Mouse (Mus musculus): ENCODE results near the gene Jaml. TPM values are rescaled to one million over a fixed set of nuclear protein-coding genes. Genes with fewer than 3 reads are reported as not detected.
A peak's percentile ranks its signal among the peaks of the same experiment; 100 is the strongest.

Gene Jaml
- total RNA-seq, 1 experiment from 2014 or later = 5.8 TPM

GRCm38 (mm10) chr9:45066735-45067134 is 12.2 kb upstream of the Jaml start:
- peak; percentile 80 for ATAC-seq (replicated peaks; ENCODE audit: insufficient number of reproducible peaks, low FRiP score, low TSS enrichment, poor library complexity, severe bottlenecking)

- ATAC-seq (replicated peaks; ENCODE audit: insufficient number of reproducible peaks, low FRiP score, low TSS enrichment, poor library complexity, severe bottlenecking) = no peak
These were observed 7.2 kb upstream of the Jaml start for GRCm38 (mm10) chr9:45071800-45072199.

- ATAC-seq (replicated peaks; ENCODE audit: insufficient number of reproducible peaks, low FRiP score, low TSS enrichment, poor library complexity, severe bottlenecking) = no peak
These were observed 1.1 kb upstream of the Jaml start for GRCm38 (mm10) chr9:45077859-45078258.

- ATAC-seq (replicated peaks; ENCODE audit: insufficient number of reproducible peaks, low FRiP score, low TSS enrichment, poor library complexity, severe bottlenecking) = no peak
These were observed 4.1 kb downstream of the Jaml start for GRCm38 (mm10) chr9:45083132-45083531.

- ATAC-seq (replicated peaks; ENCODE audit: insufficient number of reproducible peaks, low FRiP score, low TSS enrichment, poor library complexity, severe bottlenecking) = peak; percentile 52; the same call in 1 of the 2 replicates
These were observed 5.6 kb downstream of the Jaml start for GRCm38 (mm10) chr9:45084556-45084955.

GRCm38 (mm10) chr9:45085741-45086690 is 7.0 kb downstream of the Jaml start:
- peak; percentile 70 for ATAC-seq (replicated peaks; ENCODE audit: insufficient number of reproducible peaks, low FRiP score, low TSS enrichment, poor library complexity, severe bottlenecking)

GRCm38 (mm10) chr9:45088040-45088439 is 9.1 kb downstream of the Jaml start:
- no peak for ATAC-seq (replicated peaks; ENCODE audit: insufficient number of reproducible peaks, low FRiP score, low TSS enrichment, poor library complexity, severe bottlenecking)

- no peak for ATAC-seq (replicated peaks; ENCODE audit: insufficient number of reproducible peaks, low FRiP score, low TSS enrichment, poor library complexity, severe bottlenecking)
These were observed 11.8 kb downstream of the Jaml start for GRCm38 (mm10) chr9:45090811-45091210.

GRCm38 (mm10) chr9:45092641-45093040 is 13.7 kb downstream of the Jaml start:
- ATAC-seq (replicated peaks; ENCODE audit: insufficient number of reproducible peaks, low FRiP score, low TSS enrichment, poor library complexity, severe bottlenecking) = no peak

- ATAC-seq (replicated peaks; ENCODE audit: insufficient number of reproducible peaks, low FRiP score, low TSS enrichment, poor library complexity, severe bottlenecking) = peak; percentile 71; the same call in 1 of the 2 replicates
These were observed 16.4 kb downstream of the Jaml start for GRCm38 (mm10) chr9:45095149-45095937.

GRCm38 (mm10) chr9:45097877-45098276 is 18.9 kb downstream of the Jaml start:
- ATAC-seq (replicated peaks; ENCODE audit: insufficient number of reproducible peaks, low FRiP score, low TSS enrichment, poor library complexity, severe bottlenecking) = no peak

GRCm38 (mm10) chr9:45098426-45098825 is 19.4 kb downstream of the Jaml start:
- no peak for ATAC-seq (replicated peaks; ENCODE audit: insufficient number of reproducible peaks, low FRiP score, low TSS enrichment, poor library complexity, severe bottlenecking)

GRCm38 (mm10) chr9:45102528-45102927 is 23.5 kb downstream of the Jaml start:
- no peak for ATAC-seq (replicated peaks; ENCODE audit: insufficient number of reproducible peaks, low FRiP score, low TSS enrichment, poor library complexity, severe bottlenecking)

GRCm38 (mm10) chr9:45103211-45103979 is 24.4 kb downstream of the Jaml start:
- no peak for ATAC-seq (replicated peaks; ENCODE audit: insufficient number of reproducible peaks, low FRiP score, low TSS enrichment, poor library complexity, severe bottlenecking)

- ATAC-seq (replicated peaks; ENCODE audit: insufficient number of reproducible peaks, low FRiP score, low TSS enrichment, poor library complexity, severe bottlenecking) = no peak
These were observed 26.8 kb downstream of the Jaml start for GRCm38 (mm10) chr9:45105596-45106374.

GRCm38 (mm10) chr9:45115706-45116105 is 36.7 kb downstream of the Jaml start:
- ATAC-seq (replicated peaks; ENCODE audit: insufficient number of reproducible peaks, low FRiP score, low TSS enrichment, poor library complexity, severe bottlenecking) = no peak

GRCm38 (mm10) chr9:45116819-45117218 is 37.8 kb downstream of the Jaml start:
- ATAC-seq (replicated peaks; ENCODE audit: insufficient number of reproducible peaks, low FRiP score, low TSS enrichment, poor library complexity, severe bottlenecking) = 0 out of 2 replicates have a peak, but pooled peaks have one; percentile 25

All from monocyte, adult 5-6 weeks (primary cell).